Mouse (Mus musculus) R1 (cell line): ENCODE data around the gene Atxn7l2.

Experiments
- DNase-seq: peaks from one replicate; pipeline ENCODE4 v3.0.0-alpha.2; 2018; ENCODE audit warnings: low read depth, low spot score

The Atxn7l2 gene

GRCm38 (mm10) chr3:108178756-108179715 lies 31.7 kb downstream of the Atxn7l2 start:
- DNase-seq = peak; percentile 64

GRCm38 (mm10) chr3:108174672-108175531 lies 35.8 kb downstream of the Atxn7l2 start:
- no peak for DNase-seq

GRCm38 (mm10) chr3:108169199-108169598 lies 41.5 kb downstream of the Atxn7l2 start:
- no peak for DNase-seq

GRCm38 (mm10) chr3:108167499-108167898 lies 43.2 kb downstream of the Atxn7l2 start:
- DNase-seq = no peak

- no peak for DNase-seq
Observed at GRCm38 (mm10) chr3:108166486-108167211, 44.1 kb downstream of the Atxn7l2 start.

- no peak for DNase-seq
Observed at GRCm38 (mm10) chr3:108165532-108166315, 45.0 kb downstream of the Atxn7l2 start.

- peak; percentile 78 for DNase-seq
Observed at GRCm38 (mm10) chr3:108164807-108165206, 45.9 kb downstream of the Atxn7l2 start.

- no peak for DNase-seq
Observed at GRCm38 (mm10) chr3:108164091-108164490, 46.6 kb downstream of the Atxn7l2 start.

- DNase-seq = no peak
Observed at GRCm38 (mm10) chr3:108158383-108159037, 52.2 kb downstream of the Atxn7l2 start.

- DNase-seq = no peak
Observed at GRCm38 (mm10) chr3:108154656-108155055, 56.1 kb downstream of the Atxn7l2 start, which contains the start of gene Gpr61. TSS of gene Gpr61 (minus strand) at chr3:108154882.

GRCm38 (mm10) chr3:108152290-108152689 lies 58.4 kb downstream of the Atxn7l2 start:
- DNase-seq = no peak
